Mouse (Mus musculus) cerebellum, postnatal 10 days (tissue): Measurements from ENCODE around the gene Cnr2.
A peak's percentile ranks its signal among the peaks of the same experiment; 100 is the strongest.

Experiments
- DNase-seq, 2 experiments: peaks; one replicate each; pipeline ENCODE4 v3.0.0; 2021; ENCODE audit warnings: mixed read lengths in 2 of 2

Gene Cnr2

GRCm38 (mm10) chr4:135967086-135967760 lies 72.0 kb downstream of the Cnr2 start:
- DNase-seq: peak; percentile 35 to 41

GRCm38 (mm10) chr4:135968271-135968869 lies 73.2 kb downstream of the Cnr2 start:
- DNase-seq: peak; percentile 27 to 38

- DNase-seq: peak; percentile 34 to 35
These were observed 74.0 kb downstream of the Cnr2 start for GRCm38 (mm10) chr4:135969070-135969750.
